Mouse (Mus musculus) lung, postnatal 0 days (tissue): ENCODE measurements around the gene Zbtb16. TPM values are rescaled to one million over a fixed set of nuclear protein-coding genes. Genes with fewer than 3 reads are reported as not detected.

Source experiments
- ATAC-seq: fragments of 200-750 bp; cut with Nextera tagmentation; 2 replicates; pipeline ENCODE4 v1.8.0; 2017; ENCODE audit warnings: moderate library complexity
- DNase-seq: peaks from one replicate; pipeline ENCODE4 v3.0.0-alpha.2; 2016; ENCODE audit warnings: low spot score
- H3K27ac ChIP-seq: fragments of 300-500 bp; sonication (generic); 2 replicates; pipeline ENCODE4 v1.5.1; 2014; ENCODE audit warnings: antibody characterized with exemption, mild to moderate bottlenecking, low read length, mixed read lengths
- H3K27me3 ChIP-seq: fragments of 300-500 bp; sonication (generic); replicated peaks from 2 replicates; pipeline ENCODE4 v1.6.1; 2014; ENCODE audit warnings: low read length, mixed read lengths; ENCODE audit not compliant: insufficient read depth
- H3K36me3 ChIP-seq: fragments of 300-500 bp; sonication (generic); 2 replicates; pipeline ENCODE4 v1.6.1; 2014; ENCODE audit warnings: low read length, mixed read lengths; ENCODE audit not compliant: insufficient read depth
- H3K4me1 ChIP-seq: fragments of 300-500 bp; sonication (generic); 2 replicates; pipeline ENCODE4 v1.6.1; 2014; ENCODE audit warnings: antibody characterized with exemption, low read depth, low read length, mixed read lengths; ENCODE audit not compliant: insufficient read depth
- H3K4me2 ChIP-seq: fragments of 300-500 bp; sonication (generic); replicated peaks from 2 replicates; pipeline ENCODE4 v1.6.1; 2014; ENCODE audit warnings: low read depth, mild to moderate bottlenecking, low read length, moderate library complexity, mixed read lengths
- H3K4me3 ChIP-seq: fragments of 300-500 bp; sonication (generic); 2 replicates; pipeline ENCODE4 v1.5.1; 2014; ENCODE audit warnings: low read depth, low read length
- H3K9ac ChIP-seq: fragments of 300-500 bp; sonication (generic); replicated peaks from 2 replicates; pipeline ENCODE4 v1.6.1; 2014; ENCODE audit warnings: low read depth, mild to moderate bottlenecking
- H3K9me3 ChIP-seq: fragments of 300-500 bp; sonication (generic); 2 replicates; pipeline ENCODE4 v1.6.1; 2016; ENCODE audit warnings: low read length, mixed read lengths
- CTCF ChIP-seq: IDR thresholded peaks from 2 replicates; pipeline ENCODE4 v1.5.1; 2016; ENCODE audit warnings: antibody characterized with exemption, mild to moderate bottlenecking
- EP300 ChIP-seq: IDR thresholded peaks from 2 replicates; pipeline ENCODE4 v1.6.1; 2016; ENCODE audit warnings: antibody characterized with exemption, mild to moderate bottlenecking, control low read depth
- WGBS: fragments of 180-500 bp; shearing (Covaris S2); extraction: QIAGEN DNeasy Blood & Tissue Kit; methylation state at CpG from one replicate; pipeline ENCODE4 v1.1.7; 2014; 5-methylcytosine and 5-hydroxymethylcytosine counted together
- polyA plus RNA-seq: library from polyadenylated mRNA; unstranded; fragments of >200 nt; fragmentation: Nextera tagmentation; extraction: Ambion mirVana; gene quantifications from 2 replicates; pipeline ENCODE4 v1.2.1, GENCODE M21; 2015

The Zbtb16 gene
- polyA plus RNA-seq, 1 experiment from 2014 or later = 19.7 TPM

DNA sequence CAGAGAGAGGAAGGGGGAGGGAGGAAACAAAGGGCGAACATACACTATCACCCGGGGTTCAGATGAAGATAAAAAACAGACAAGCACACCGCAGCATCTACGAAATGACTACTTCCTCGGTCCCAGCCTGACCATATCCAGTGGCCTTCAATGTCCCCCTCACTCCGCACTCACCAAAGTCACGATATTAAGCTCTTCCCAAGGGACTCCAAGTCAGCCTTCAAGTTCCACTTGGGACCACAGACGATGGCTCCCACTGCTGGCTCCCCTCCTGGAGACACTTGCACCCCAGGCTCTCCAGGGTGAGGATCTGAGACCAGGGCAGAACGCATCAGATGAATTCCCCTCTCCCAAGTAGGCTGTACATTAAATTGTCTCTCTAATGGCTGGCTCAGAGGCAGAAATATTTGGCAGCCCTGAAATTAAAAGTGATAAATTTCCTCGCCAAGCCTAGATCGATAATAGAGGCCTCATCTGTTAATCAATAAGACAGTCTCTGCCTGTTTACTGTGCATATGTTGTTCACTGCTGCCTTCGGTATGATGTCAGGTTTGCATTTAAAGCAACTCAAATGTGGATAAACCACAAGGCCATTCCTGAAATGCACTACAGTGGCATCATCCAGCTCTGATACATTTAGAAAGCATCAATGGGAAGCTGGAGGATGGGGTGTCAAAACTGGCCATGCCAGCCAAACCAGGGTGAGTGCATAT, 115.6 kb downstream of the Zbtb16 start:
- 85% methylated on average over 12 of the region's 12 CpGs for WGBS
- TF ChIP-seq EP300 (no peak), CTCF (no peak)
- no peak for ATAC-seq
- H3K36me3 ChIP-seq = peaks cover 22% of the 10 kb centered on the region
- H3K4me2 ChIP-seq = no peak overlapping the region
- H3K4me1 ChIP-seq = peaks cover 29% of the 10 kb centered on the region
- DNase-seq = no peak
- H3K9ac ChIP-seq = no peak overlapping the region
- no peaks in the 10 kb centered on the region for H3K27me3 ChIP-seq
- no peak overlapping the region for H3K4me3 ChIP-seq
- H3K9me3 ChIP-seq = no peaks in the 10 kb centered on the region
- peak overlapping the region; percentile 2; the same call in 1 of the 2 replicates for H3K27ac ChIP-seq

DNA sequence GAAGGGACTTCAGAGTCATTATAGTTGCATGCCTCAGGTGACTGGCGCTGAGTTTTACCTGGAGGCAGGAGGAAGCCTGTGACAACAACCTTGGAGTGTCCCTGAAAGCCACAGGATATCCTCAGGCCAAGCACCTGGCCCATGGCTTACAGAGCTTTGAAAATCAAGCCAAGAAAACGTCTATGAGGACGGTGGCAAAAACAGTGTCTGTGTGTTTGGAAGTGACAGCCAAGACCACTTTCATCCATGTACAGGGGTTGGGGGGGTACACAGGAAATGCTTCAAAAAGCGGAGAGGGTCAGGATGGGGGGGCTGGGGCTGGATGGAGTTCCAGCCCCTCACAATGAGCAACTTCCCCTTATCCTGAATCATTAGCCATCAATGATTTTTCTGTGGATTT, 116.4 kb downstream of the Zbtb16 start:
- ATAC-seq = no peak
- H3K9ac ChIP-seq = no peak overlapping the region
- no peak overlapping the region for H3K4me3 ChIP-seq
- no peaks in the 10 kb centered on the region for H3K9me3 ChIP-seq
- DNase-seq = no peak
- H3K27ac ChIP-seq = no peak overlapping the region
- TF ChIP-seq EP300 (no peak), CTCF (no peak)
- peaks cover 24% of the 10 kb centered on the region for H3K4me1 ChIP-seq
- H3K27me3 ChIP-seq = no peaks in the 10 kb centered on the region
- peaks cover 25% of the 10 kb centered on the region for H3K36me3 ChIP-seq
- H3K4me2 ChIP-seq = no peak overlapping the region
- WGBS = 52% methylated on average over 4 of the region's 4 CpGs

DNA sequence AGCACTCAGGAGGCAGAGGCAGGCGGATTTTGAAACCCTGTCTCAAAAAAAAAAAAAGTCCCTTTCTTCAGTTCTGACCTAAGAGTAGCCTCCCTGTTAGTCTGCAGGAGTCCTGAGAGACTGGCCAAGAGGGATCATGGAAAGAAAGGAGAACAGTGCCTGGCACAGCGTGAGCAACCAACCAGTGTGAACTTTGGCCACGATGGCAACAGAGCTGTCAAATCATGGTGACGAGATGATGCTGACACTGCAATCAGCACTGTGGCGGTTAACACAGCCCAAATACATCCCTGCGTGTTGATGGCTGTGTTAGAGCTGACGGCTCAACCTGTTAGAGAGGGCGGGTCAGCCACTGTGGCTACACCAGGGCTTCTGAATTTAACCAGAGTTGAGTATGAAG, 119.5 kb downstream of the Zbtb16 start:
- H3K36me3 ChIP-seq = peaks cover 38% of the 10 kb centered on the region
- DNase-seq = no peak
- 90% methylated on average over 8 of the region's 8 CpGs for WGBS

DNA sequence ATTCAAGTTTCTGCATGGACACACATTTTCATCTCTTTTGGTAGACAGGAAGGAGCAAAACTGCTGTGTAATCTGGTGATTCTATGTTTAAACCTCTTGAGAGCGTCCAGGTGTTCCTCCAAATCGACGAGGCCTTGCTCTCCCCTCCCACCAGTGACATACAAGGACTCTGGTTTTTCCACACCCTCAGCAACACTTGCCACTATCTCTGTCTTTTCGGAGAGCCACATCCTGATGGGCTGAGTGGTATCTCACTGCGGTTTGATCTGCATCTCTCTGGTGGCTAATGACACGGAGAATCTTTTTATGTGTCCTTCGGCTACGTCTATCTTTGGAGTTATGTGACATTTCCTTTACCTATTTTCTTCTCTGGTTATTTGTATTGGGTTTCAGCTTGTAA, 121.0 kb downstream of the Zbtb16 start:
- 83% methylated on average over 8 of the region's 8 CpGs for WGBS
- H3K27me3 ChIP-seq = no peaks in the 10 kb centered on the region
- ATAC-seq = no peak
- no peak overlapping the region for H3K27ac ChIP-seq
- peaks cover 10% of the 10 kb centered on the region for H3K4me1 ChIP-seq
- TF ChIP-seq CTCF (no peak), EP300 (no peak)
- H3K36me3 ChIP-seq = peaks cover 38% of the 10 kb centered on the region
- no peak overlapping the region for H3K9ac ChIP-seq
- no peak for DNase-seq
- H3K4me2 ChIP-seq = no peak overlapping the region
- no peaks in the 10 kb centered on the region for H3K9me3 ChIP-seq
- no peak overlapping the region for H3K4me3 ChIP-seq

More for the DNA sequence above, 119.5 kb downstream of the Zbtb16 start:
- H3K27ac ChIP-seq = no peak overlapping the region
- H3K4me3 ChIP-seq = no peak overlapping the region
- ATAC-seq = no peak
- no peak overlapping the region for H3K4me2 ChIP-seq
- TF ChIP-seq CTCF = no peak
- no peak for TF ChIP-seq EP300
- no peaks in the 10 kb centered on the region for H3K27me3 ChIP-seq
- peaks cover 6% of the 10 kb centered on the region for H3K4me1 ChIP-seq
- H3K9ac ChIP-seq = no peak overlapping the region
- H3K9me3 ChIP-seq = no peaks in the 10 kb centered on the region

DNA sequence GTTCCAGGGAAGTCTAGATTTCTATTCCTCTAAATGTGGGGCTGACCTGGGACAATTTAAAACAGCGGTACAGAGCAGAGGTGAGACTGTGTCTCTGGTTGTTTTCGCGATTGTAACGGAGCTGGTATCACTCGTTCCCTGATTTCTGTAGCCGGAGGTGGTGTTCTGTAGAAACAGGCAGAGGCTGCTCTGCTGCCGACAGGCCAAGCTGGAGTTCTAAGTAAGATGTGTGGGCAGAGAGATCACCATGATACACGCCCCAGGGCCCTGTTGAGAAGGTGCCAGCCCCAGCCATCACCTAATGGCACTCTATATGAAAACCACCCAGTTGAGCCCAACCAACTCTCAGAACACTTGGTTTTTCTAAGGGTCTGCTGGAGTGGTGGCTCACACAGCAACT, 122.2 kb downstream of the Zbtb16 start:
- Histone ChIP-seq H3K4me3 (no peak overlapping the region), H3K27me3 (no peaks in the 10 kb centered on the region), H3K27ac (no peak overlapping the region), H3K4me1 (peaks cover 7% of the 10 kb centered on the region; the same call in 1 of the 2 replicates), H3K36me3 (peaks cover 34% of the 10 kb centered on the region), H3K4me2 (no peak overlapping the region), H3K9me3 (no peaks in the 10 kb centered on the region), H3K9ac (no peak overlapping the region)
- WGBS = 90% methylated on average over 8 of the region's 8 CpGs
- no peak for TF ChIP-seq EP300
- no peak for TF ChIP-seq CTCF
- DNase-seq (no peak), ATAC-seq (no peak)

DNA sequence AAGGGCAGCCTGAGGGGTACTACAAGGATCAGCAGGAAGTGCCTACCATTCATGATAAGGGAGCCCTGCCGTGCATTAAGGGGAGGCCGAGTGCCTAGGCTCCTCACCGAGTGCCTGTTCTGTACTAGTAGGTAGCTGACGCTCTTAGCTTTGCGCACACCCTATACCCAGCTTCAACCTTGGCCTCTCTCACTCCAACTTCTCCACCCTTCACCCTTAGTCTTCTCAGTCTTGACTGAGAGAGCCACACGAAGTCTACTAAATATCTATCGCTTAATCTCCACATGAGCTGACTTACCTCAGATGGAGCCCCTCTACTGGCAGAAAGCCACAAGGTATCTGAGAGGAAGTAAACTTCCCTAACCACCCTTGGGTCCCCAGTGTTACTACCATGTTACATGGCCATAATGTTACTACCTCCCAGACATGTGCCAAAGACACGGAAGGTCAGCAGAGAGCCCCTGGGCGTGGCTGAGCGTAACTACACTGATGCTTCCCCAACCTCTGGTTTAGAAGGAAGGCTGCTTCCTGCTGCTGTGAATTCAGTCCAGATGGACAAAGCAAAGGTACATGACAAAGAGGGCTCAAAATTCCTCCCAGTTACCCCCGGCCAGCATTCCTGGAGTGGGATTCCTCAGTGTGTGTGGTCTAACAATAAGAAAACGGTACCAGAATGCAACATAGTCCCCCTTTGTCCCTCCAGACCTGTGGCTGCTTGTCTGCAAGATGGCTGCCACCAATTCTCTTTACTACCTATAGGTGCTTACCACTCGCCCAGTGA, 122.8 kb downstream of the Zbtb16 start:
- H3K36me3 ChIP-seq = peaks cover 34% of the 10 kb centered on the region
- no peak overlapping the region for H3K4me2 ChIP-seq
- TF ChIP-seq EP300 (no peak), CTCF (no peak)
- H3K4me1 ChIP-seq = peaks cover 7% of the 10 kb centered on the region; the same call in 1 of the 2 replicates
- WGBS = 79% methylated on average over 13 of the region's 13 CpGs
- no peak for ATAC-seq
- H3K27me3 ChIP-seq = no peaks in the 10 kb centered on the region
- H3K4me3 ChIP-seq = no peak overlapping the region
- no peak overlapping the region for H3K27ac ChIP-seq
- no peak overlapping the region for H3K9ac ChIP-seq
- DNase-seq = no peak
- H3K9me3 ChIP-seq = no peaks in the 10 kb centered on the region
